10 mouse cellular contexts compared by ENCODE assay signal in genomic region chr11:54812812-54813516, GRCm38 (mm10). TPM values are rescaled to one million over a fixed set of nuclear protein-coding genes. Genes with fewer than 3 reads are reported as not detected.
DNase-seq lines count a peak whose midpoint lies in the region; ATAC-seq and TF ChIP-seq lines count a peak whose summit lies in the region.
"Had no signal": no experiment of that assay in that cellular context is flagged by ENCODE, and none has a peak within 500 bp of the region (broad histone marks: within the 10 kb centered on the region; RNA-seq: fewer than 3 reads in every experiment).

No protein-coding gene starts in this region.

- ATAC-seq in megakaryocyte progenitor cell, adult 5-6 weeks (replicated peaks; ENCODE audit: poor library complexity): no peak

- WGBS in heart, embryonic 10.5 days: 62% methylated on average over 8 of the region's 8 CpGs
- 18% methylated on average over 8 of the region's 8 CpGs for WGBS in olfactory bulb, adult 2 months

- H3K27ac ChIP-seq in heart, embryonic 10.5 days: no peak overlapping the region
- peak overlapping the region; percentile 98 for H3K27ac ChIP-seq in olfactory bulb, adult 2 months (ENCODE audit: insufficient read depth, low read depth, low read length)
- H3K27ac ChIP-seq: heart, embryonic 13.5 days; liver, embryonic 14.5 days had no signal

- peak; percentile 18 to 42 for DNase-seq in heart, adult 9 months (ENCODE audit: low spot score in 2 of 2)
- DNase-seq in heart, embryonic 10.5 days (ENCODE audit: low spot score): no peak
- DNase-seq in frontal cortex, postnatal 36 days (ENCODE audit: low spot score in 2 of 2): peak; percentile 38 to 73
- DNase-seq in left cerebral cortex, postnatal 25 days (ENCODE audit: low spot score in 2 of 2): peak; percentile 57 to 78
- no peak for DNase-seq in urinary bladder, postnatal 14 days (ENCODE audit: low spot score)
- no peak for DNase-seq in ovary, postnatal 36 days (ENCODE audit: low spot score)

- H3K27me3 ChIP-seq in heart, embryonic 10.5 days (ENCODE audit: insufficient read depth, poor library complexity, severe bottlenecking): no peaks in the 10 kb centered on the region

- TF ChIP-seq CTCF in olfactory bulb, adult 2 months (IDR thresholded peaks at IDR 0.05; ENCODE audit: insufficient read depth, low read depth, low read length): no peak

- no peak overlapping the region for H3K4me3 ChIP-seq in heart, embryonic 10.5 days
- no peak overlapping the region for H3K4me3 ChIP-seq in olfactory bulb, adult 2 months (ENCODE audit: insufficient read depth, low read depth, low read length)
- H3K4me3 ChIP-seq: heart, embryonic 13.5 days had no signal

- no peaks in the 10 kb centered on the region for H3K9me3 ChIP-seq in heart, embryonic 10.5 days
- H3K9me3 ChIP-seq: heart, embryonic 13.5 days had no signal

- intact Hi-C loops in left cerebral cortex, postnatal 25 days (cut with DNase I): no loop called here

- no peaks in the 10 kb centered on the region for H3K36me3 ChIP-seq in heart, embryonic 10.5 days
- H3K36me3 ChIP-seq: heart, embryonic 13.5 days had no signal

- no peak for TF ChIP-seq POLR2A in olfactory bulb, adult 2 months (IDR thresholded peaks at IDR 0.05; ENCODE audit: insufficient read depth, low read depth, low read length)

- peaks cover 3% of the 10 kb centered on the region for H3K4me1 ChIP-seq in heart, embryonic 10.5 days
- H3K4me1 ChIP-seq in olfactory bulb, adult 2 months (ENCODE audit: control insufficient read depth, insufficient read depth, low read length): peaks cover 17% of the 10 kb centered on the region

RNA-seq across cellular contexts. Expression of gene Cdc42se2, which starts 25.5 kb away (rescaled TPM):
- polyA plus RNA-seq in heart, embryonic 10.5 days (2016; fragmentation: Nextera tagmentation; extraction: Ambion mirVana): 77.6 and 84.8 TPM in 2 replicates
- 100 to 1,000 TPM; 143 to 149 TPM for total RNA-seq in left cerebral cortex, postnatal 25 days (2021)
- 199 and 303 TPM in 2 replicates for polyA plus RNA-seq in olfactory bulb, adult 2 months (2012; ENCODE audit: insufficient read depth, insufficient read length, low replicate concordance, missing spikeins)
- total RNA-seq in megakaryocyte progenitor cell, adult 5-6 weeks (2015): 39.1 and 41.1 TPM in 2 replicates
- total RNA-seq in megakaryocyte progenitor cell, adult 5-6 weeks (2017): 51.9 and 52.0 TPM in 2 replicates

RNA-seq across cellular contexts. Expression of gene Lyrm7, which starts 47.8 kb away (rescaled TPM):
- polyA plus RNA-seq in heart, embryonic 10.5 days (2016; fragmentation: Nextera tagmentation; extraction: Ambion mirVana): 11.8 and 17.9 TPM in 2 replicates
- 10 to 100 TPM; 26.2 to 27.2 TPM for total RNA-seq in left cerebral cortex, postnatal 25 days (2021)
- not detected in 2 replicates for polyA plus RNA-seq in olfactory bulb, adult 2 months (2012; ENCODE audit: insufficient read depth, insufficient read length, low replicate concordance, missing spikeins)
- total RNA-seq in megakaryocyte progenitor cell, adult 5-6 weeks (2015): 2.9 and 5.3 TPM in 2 replicates
- total RNA-seq in megakaryocyte progenitor cell, adult 5-6 weeks (2017): 2.0 and 4.1 TPM in 2 replicates

RNA-seq across cellular contexts. Expression of gene Hint1, which starts 53.2 kb away (rescaled TPM):
- polyA plus RNA-seq in heart, embryonic 10.5 days (2016; fragmentation: Nextera tagmentation; extraction: Ambion mirVana): 602 and 622 TPM in 2 replicates
- 100 to 1,000 TPM; 236 to 265 TPM for total RNA-seq in left cerebral cortex, postnatal 25 days (2021)
- polyA plus RNA-seq in olfactory bulb, adult 2 months (2012; ENCODE audit: insufficient read depth, insufficient read length, low replicate concordance, missing spikeins): not detected in 2 replicates
- 458 and 490 TPM in 2 replicates for total RNA-seq in megakaryocyte progenitor cell, adult 5-6 weeks (2015)
- total RNA-seq in megakaryocyte progenitor cell, adult 5-6 weeks (2017): 506 and 582 TPM in 2 replicates

Comparison
In these comparisons a context has a peak if more than half of its experiments do, and no peak if none do; other contexts are left out.
1. DNase-seq: peak in heart, adult 9 months (2 of 2), frontal cortex, postnatal 36 days (2 of 2) and left cerebral cortex, postnatal 25 days (2 of 2); none in heart, embryonic 10.5 days (single experiment), urinary bladder, postnatal 14 days (single experiment) and ovary, postnatal 36 days (single experiment).
2. RNA of gene Lyrm7, which starts 47.8 kb away (total RNA-seq): 26.2 to 27.2 TPM in left cerebral cortex, postnatal 25 days; 2.0 to 5.3 TPM in megakaryocyte progenitor cell, adult 5-6 weeks; every median in the first group is over 4 times any median in the second.